Mouse (Mus musculus): ENCODE data around the gene Nras.
A peak's percentile ranks its signal among the peaks of the same experiment; 100 is the strongest.

The Nras gene

DNA sequence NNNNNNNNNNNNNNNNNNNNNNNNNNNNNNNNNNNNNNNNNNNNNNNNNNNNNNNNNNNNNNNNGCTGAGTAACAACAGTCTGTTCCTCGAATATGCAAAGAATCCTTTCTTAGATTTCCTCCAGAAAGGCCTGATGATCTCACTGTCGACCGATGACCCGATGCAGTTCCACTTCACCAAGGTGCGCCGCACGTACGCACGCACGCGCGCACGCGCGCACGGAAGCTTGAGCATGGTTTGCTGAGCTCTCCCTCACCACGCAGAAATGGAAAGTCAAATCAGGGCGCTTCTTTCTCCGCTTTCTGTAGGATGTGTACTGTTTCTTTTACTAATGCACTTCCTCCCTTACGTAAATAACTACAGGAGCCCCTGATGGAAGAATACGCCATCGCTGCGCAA is 40.6 kb downstream of the Nras start:
- DNase-seq (ENCODE audit: low spot score) = no peak

- DNase-seq (ENCODE audit: low spot score) = no peak
Observed at GRCm38 (mm10) chr3:103099667-103100066, 41.6 kb downstream of the Nras start.

- DNase-seq (ENCODE audit: low spot score) = no peak
Observed at GRCm38 (mm10) chr3:103100735-103101134, 42.6 kb downstream of the Nras start.

- DNase-seq (ENCODE audit: low spot score) = no peak
Observed at GRCm38 (mm10) chr3:103101194-103101593, 43.1 kb downstream of the Nras start.

DNA sequence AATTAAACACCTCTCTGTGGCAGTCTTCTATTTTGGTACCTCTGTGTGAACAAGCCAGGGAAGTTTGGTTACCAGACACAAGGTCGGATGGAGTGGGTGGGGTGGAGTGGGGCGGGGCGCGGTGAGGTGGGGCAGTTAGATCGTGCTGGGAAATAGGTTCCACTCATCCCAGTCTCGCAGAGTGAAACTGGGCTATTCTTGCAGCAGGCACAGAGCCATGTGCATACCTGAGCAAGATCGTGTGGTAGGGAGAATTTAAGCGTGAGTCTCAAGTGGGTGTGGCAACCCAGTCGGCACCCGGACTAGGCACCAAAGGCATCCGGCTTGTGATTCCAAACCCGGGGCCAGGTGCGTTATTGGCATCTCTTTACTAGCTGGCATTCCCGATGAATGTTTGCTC is 43.8 kb downstream of the Nras start:
- DNase-seq (ENCODE audit: low spot score) = peak; percentile 25

GRCm38 (mm10) chr3:103102454-103103390 is 44.6 kb downstream of the Nras start, which contains the start of gene Dennd2c:
Gene Dennd2c, plus strand, starts transcription at chr3:103102604.
- DNase-seq (ENCODE audit: low spot score) = peak; percentile 98

DNA sequence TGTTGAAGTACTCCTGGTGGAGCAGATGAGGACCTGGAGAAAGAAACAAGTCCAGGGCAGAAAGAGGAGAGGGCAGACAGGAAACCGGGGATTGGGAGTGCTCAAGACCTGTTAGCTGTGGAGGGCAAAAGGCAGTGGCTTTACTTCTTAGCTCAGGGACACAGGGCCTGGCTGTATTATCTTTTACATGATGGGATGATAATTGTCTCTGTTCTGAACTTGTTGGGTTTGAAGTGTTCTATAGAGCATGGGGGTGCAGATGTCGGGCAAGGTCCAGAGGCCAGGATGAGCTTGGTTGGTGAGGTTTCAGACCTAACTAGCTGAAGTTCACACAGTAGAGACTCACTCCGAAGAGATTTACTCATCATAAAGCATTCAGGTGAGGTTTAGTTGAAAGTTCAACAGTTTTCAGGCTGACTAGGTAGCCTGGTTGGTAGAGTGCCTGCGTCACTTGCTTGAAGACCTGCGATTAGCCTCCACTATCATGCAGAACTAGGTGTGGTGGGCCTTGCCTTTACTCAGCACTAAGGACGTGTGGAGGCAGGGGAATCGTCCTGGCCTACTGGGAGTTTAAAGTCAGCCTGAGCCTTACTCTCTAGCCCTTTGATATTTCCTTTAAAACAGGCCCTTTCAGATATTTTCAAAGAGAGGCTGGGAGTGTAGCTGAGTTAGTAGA is 49.6 kb downstream of the Nras start:
- no peak for DNase-seq (ENCODE audit: low spot score)

GRCm38 (mm10) chr3:103112216-103112615 is 54.1 kb downstream of the Nras start:
- DNase-seq (ENCODE audit: low spot score) = no peak
